ENCODE assay signal across 8 mouse cellular contexts in the genomic region with DNA sequence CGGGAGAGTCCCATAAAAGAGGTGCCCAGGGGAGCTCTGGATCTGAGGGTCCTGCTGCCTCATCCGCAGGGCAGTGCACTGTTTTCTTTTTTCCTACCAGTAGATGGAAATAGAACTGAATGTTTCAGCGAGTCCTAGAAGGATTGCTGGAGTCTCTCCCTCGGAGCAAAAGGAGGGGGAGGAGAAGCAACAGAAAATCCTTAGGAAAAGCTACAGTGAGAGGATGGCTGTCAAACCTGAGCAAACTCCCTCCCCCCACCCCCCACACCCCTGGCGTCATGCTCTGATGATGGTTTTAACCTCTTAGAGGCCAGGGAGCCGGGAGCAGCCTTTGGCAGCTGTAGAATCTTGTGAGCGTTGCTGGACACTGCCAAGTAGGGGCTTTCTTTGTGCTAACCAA.
A peak's percentile ranks its signal among the peaks of the same experiment; 100 is the strongest.
DNase-seq lines count a peak whose midpoint lies in the region; ATAC-seq and TF ChIP-seq lines count a peak whose summit lies in the region.

No protein-coding gene starts in this region.

- no peaks in the 10 kb centered on the region for H3K27me3 ChIP-seq in forebrain, embryonic 16.5 days (replicated peaks; ENCODE audit: control insufficient read depth, insufficient read depth, low read length)
- no peaks in the 10 kb centered on the region for H3K27me3 ChIP-seq in thymus, adult 2 months (ENCODE audit: control insufficient read depth, insufficient read depth, low read length)

- intact Hi-C loops in gastrocnemius, adult 2 months (cut with DNase I) = loop anchor here (2.0 kb wide), 1 partner anchor 142 kb away; no protein-coding TSS in a partner anchor

- DNase-seq in gastrocnemius, adult 2 months = no peak
- DNase-seq in gastrocnemius, adult 18-20 months (ENCODE audit: low spot score) = no peak
- peak; percentile 36 for DNase-seq in 3134 (ENCODE audit: extremely low read depth, insufficient read length, low spot score)
- DNase-seq in lung, postnatal 14 days = peak; percentile 12
- DNase-seq in thymus, adult 2 months = no peak
- no peak for DNase-seq in T-cell, adult 2 months (ENCODE audit: low spot score)
- DNase-seq in right cerebral cortex, postnatal 14 days = no peak

- H3K9me3 ChIP-seq in forebrain, embryonic 16.5 days (ENCODE audit: control insufficient read depth, low read length) = no peaks in the 10 kb centered on the region

- no peak overlapping the region for H3K9ac ChIP-seq in forebrain, embryonic 16.5 days (replicated peaks; ENCODE audit: low read depth, low read length)

- H3K36me3 ChIP-seq in forebrain, embryonic 16.5 days (ENCODE audit: control insufficient read depth, insufficient read depth) = no peaks in the 10 kb centered on the region
- H3K36me3 ChIP-seq in thymus, adult 2 months (ENCODE audit: control insufficient read depth, insufficient read depth, low read length) = no peaks in the 10 kb centered on the region

- 10% methylated on average over 7 of the region's 7 CpGs for WGBS in forebrain, embryonic 16.5 days
- WGBS in thymus, adult 2 months = 51% methylated on average over 7 of the region's 7 CpGs

- peak overlapping the region; percentile 24; the same call in 1 of the 2 replicates for H3K27ac ChIP-seq in gastrocnemius, adult 2 months
- H3K27ac ChIP-seq in forebrain, embryonic 16.5 days (ENCODE audit: low read length) = no peak overlapping the region
- H3K27ac ChIP-seq in thymus, adult 2 months (ENCODE audit: control insufficient read depth, insufficient read depth, low read length) = no peak overlapping the region

- peaks cover 7% of the 10 kb centered on the region for H3K4me1 ChIP-seq in forebrain, embryonic 16.5 days (replicated peaks; ENCODE audit: control insufficient read depth, insufficient read depth, low read length)
- no peaks in the 10 kb centered on the region for H3K4me1 ChIP-seq in thymus, adult 2 months (replicated peaks; ENCODE audit: control insufficient read depth, insufficient read depth, low read length)

- H3K4me3 ChIP-seq in gastrocnemius, adult 2 months = no peak overlapping the region
- no peak overlapping the region for H3K4me3 ChIP-seq in forebrain, embryonic 16.5 days (replicated peaks; ENCODE audit: low read length)
- H3K4me3 ChIP-seq in thymus, adult 2 months (ENCODE audit: control insufficient read depth, insufficient read depth, low read length) = no peak overlapping the region

- H3K4me2 ChIP-seq in forebrain, embryonic 16.5 days (ENCODE audit: low read length) = peak overlapping the region; percentile 39

- peak; percentile 65 for ATAC-seq in forebrain, embryonic 16.5 days

- no peak for TF ChIP-seq POLR2A in thymus, adult 2 months (IDR thresholded peaks at IDR 0.05; ENCODE audit: control insufficient read depth, extremely low read depth, insufficient read depth, low read length, poor library complexity)

- TF ChIP-seq CTCF in gastrocnemius, adult 2 months (IDR thresholded peaks at IDR 0.05) = peak; percentile 50
- no peak for TF ChIP-seq CTCF in thymus, adult 2 months (IDR thresholded peaks at IDR 0.05; ENCODE audit: borderline replicate concordance, control insufficient read depth, extremely low read depth, insufficient read depth, low read length, poor library complexity)

Comparison
In these comparisons a context has a peak if more than half of its experiments do, and no peak if none do; other contexts are left out.
1. DNase-seq: peak in 3134 (single experiment) and lung, postnatal 14 days (single experiment); none in gastrocnemius, adult 2 months (single experiment), gastrocnemius, adult 18-20 months (single experiment), thymus, adult 2 months (single experiment), T-cell, adult 2 months (single experiment) and right cerebral cortex, postnatal 14 days (single experiment).